Mouse (Mus musculus) C2C12 (cell line): ENCODE data around the gene Trrap. TPM values are rescaled to one million over a fixed set of nuclear protein-coding genes. Genes with fewer than 3 reads are reported as not detected.

ENCODE experiments used
- H3K27me3 ChIP-seq: one replicate; pipeline ENCODE4 v1.6.1; 2011; ENCODE audit not compliant: control insufficient read depth, insufficient read depth, insufficient read length
- H3K36me3 ChIP-seq: one replicate; pipeline ENCODE4 v1.6.1; 2011; ENCODE audit not compliant: control insufficient read depth, insufficient read depth
- H3K4me3 ChIP-seq: one replicate; pipeline ENCODE4 v1.5.1; 2011; ENCODE audit warnings: mild to moderate bottlenecking, control low read depth; ENCODE audit not compliant: poor library complexity, insufficient read depth, severe bottlenecking
- H3K79me2 ChIP-seq: one replicate; pipeline ENCODE4 v1.6.1; 2011; ENCODE audit not compliant: control insufficient read depth, insufficient read depth
- H3K79me3 ChIP-seq: one replicate; pipeline ENCODE4 v1.6.1; 2011; ENCODE audit warnings: low read depth, control low read depth
- H3ac ChIP-seq: one replicate; pipeline ENCODE3; 2011; ENCODE audit warnings: low read depth; ENCODE audit not compliant: control insufficient read depth, insufficient read length
- CEBPB ChIP-seq: IDR thresholded peaks from one replicate; pipeline ENCODE4 v1.6.1; 2011; ENCODE audit warnings: low read depth, mild to moderate bottlenecking, control low read depth, moderate library complexity
- CTCF ChIP-seq: IDR thresholded peaks from one replicate; pipeline ENCODE4 v1.5.1; 2011; ENCODE audit not compliant: control insufficient read depth, insufficient read depth, insufficient read length
- FOSL1 ChIP-seq: IDR thresholded peaks from one replicate; pipeline ENCODE4 v1.8.0; 2011; ENCODE audit warnings: mild to moderate bottlenecking, low read length; ENCODE audit not compliant: poor library complexity, insufficient read depth, severe bottlenecking
- MAX ChIP-seq: IDR thresholded peaks from one replicate; pipeline ENCODE4 v1.6.1; 2011; ENCODE audit warnings: mild to moderate bottlenecking, control low read depth
- MYOD1 ChIP-seq: IDR thresholded peaks from one replicate; pipeline ENCODE4 v1.6.1; 2011; ENCODE audit warnings: low read depth; ENCODE audit not compliant: control insufficient read depth, insufficient read length
- MYOG ChIP-seq: IDR thresholded peaks from one replicate; pipeline ENCODE4 v1.6.1; 2011; ENCODE audit not compliant: control insufficient read depth, insufficient read length; ENCODE audit errors: extremely low read depth
- USF1 ChIP-seq: IDR thresholded peaks from one replicate; pipeline ENCODE4 v1.6.1; 2011; ENCODE audit warnings: low read depth, mild to moderate bottlenecking, control low read depth, moderate library complexity
- polyA plus RNA-seq: library from polyadenylated mRNA; unstranded; fragments of >200 nt; fragmentation: generic; extraction: Trizol; gene quantifications from one replicate; pipeline ENCODE4 v1.2.1, GENCODE M21; 2012; ENCODE audit warnings: missing spikeins

Trrap gene
- polyA plus RNA-seq, 1 experiment = 42.0 TPM

GRCm38 (mm10) chr5:144859284-144859683 lies 91.8 kb downstream of the Trrap start:
- peaks cover 54% of the 10 kb centered on the region for H3K36me3 ChIP-seq

GRCm38 (mm10) chr5:144860913-144861312 lies 93.4 kb downstream of the Trrap start:
- TF ChIP-seq MYOD1 (no peak), MYOG (no peak), CEBPB (no peak), CTCF (no peak), USF1 (no peak), FOSL1 (no peak), MAX (no peak)
- Histone ChIP-seq H3ac (no peak overlapping the region), H3K27me3 (no peaks in the 10 kb centered on the region), H3K79me3 (no peaks in the 10 kb centered on the region), H3K36me3 (peaks cover 41% of the 10 kb centered on the region), H3K4me3 (no peak overlapping the region), H3K79me2 (no peaks in the 10 kb centered on the region)

More at GRCm38 (mm10) chr5:144859284-144859683, 91.8 kb downstream of the Trrap start:
- Histone ChIP-seq H3K79me3 (no peaks in the 10 kb centered on the region), H3K27me3 (no peaks in the 10 kb centered on the region), H3ac (no peak overlapping the region), H3K79me2 (no peaks in the 10 kb centered on the region), H3K4me3 (no peak overlapping the region)
- TF ChIP-seq MYOG = no peak
- no peak for TF ChIP-seq MAX
- TF ChIP-seq MYOD1 = no peak
- no peak for TF ChIP-seq CTCF
- no peak for TF ChIP-seq USF1
- no peak for TF ChIP-seq FOSL1
- no peak for TF ChIP-seq CEBPB

- H3K79me2 ChIP-seq = no peaks in the 10 kb centered on the region
These were observed 99.4 kb downstream of the Trrap start for GRCm38 (mm10) chr5:144866923-144867322.

DNA sequence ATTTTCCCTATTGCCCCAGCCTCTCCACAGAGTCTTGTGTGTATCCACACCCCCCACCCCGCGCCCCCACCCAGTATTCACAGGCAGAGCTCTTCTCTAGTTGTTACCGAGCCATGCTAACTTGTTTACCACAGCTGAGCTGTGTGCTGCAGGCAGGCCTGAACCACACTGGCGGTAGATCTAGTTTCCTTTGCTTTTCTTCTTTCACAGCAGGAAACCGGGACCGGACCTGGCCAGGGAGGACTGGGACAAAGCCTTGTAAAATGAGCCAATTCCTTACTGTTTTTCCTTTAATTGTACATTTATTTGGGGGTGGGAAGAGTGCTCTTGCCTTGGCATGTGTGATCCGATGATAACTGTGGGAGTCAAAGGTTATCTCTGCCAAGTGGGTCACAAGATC lies 101.9 kb downstream of the Trrap start:
- Histone ChIP-seq H3K79me2 (no peaks in the 10 kb centered on the region), H3K36me3 (no peaks in the 10 kb centered on the region), H3K79me3 (no peaks in the 10 kb centered on the region), H3ac (no peak overlapping the region), H3K27me3 (no peaks in the 10 kb centered on the region), H3K4me3 (no peak overlapping the region)
- no peak for TF ChIP-seq USF1
- no peak for TF ChIP-seq MYOD1
- TF ChIP-seq MAX = no peak
- TF ChIP-seq MYOG = no peak
- TF ChIP-seq FOSL1 = no peak

More at GRCm38 (mm10) chr5:144866923-144867322, 99.4 kb downstream of the Trrap start:
- H3K79me3 ChIP-seq = no peaks in the 10 kb centered on the region
- no peaks in the 10 kb centered on the region for H3K27me3 ChIP-seq
- H3K4me3 ChIP-seq = no peak overlapping the region
- TF ChIP-seq MYOG (no peak), MAX (no peak), MYOD1 (no peak), CEBPB (no peak), FOSL1 (no peak), USF1 (no peak), CTCF (no peak)
- no peak overlapping the region for H3ac ChIP-seq
- no peaks in the 10 kb centered on the region for H3K36me3 ChIP-seq

GRCm38 (mm10) chr5:144870782-144871181 lies 103.2 kb downstream of the Trrap start:
- no peak for TF ChIP-seq CEBPB
- no peak for TF ChIP-seq FOSL1
- Histone ChIP-seq H3K79me3 (no peaks in the 10 kb centered on the region), H3K4me3 (no peak overlapping the region), H3K36me3 (no peaks in the 10 kb centered on the region), H3K27me3 (no peaks in the 10 kb centered on the region), H3ac (no peak overlapping the region), H3K79me2 (no peaks in the 10 kb centered on the region)

- TF ChIP-seq MYOD1 = no peak
- TF ChIP-seq MAX = no peak
- no peak for TF ChIP-seq CEBPB
- no peak for TF ChIP-seq MYOG
- TF ChIP-seq USF1 = no peak
- no peak for TF ChIP-seq FOSL1
- no peak for TF ChIP-seq CTCF
These were observed 104.2 kb downstream of the Trrap start for GRCm38 (mm10) chr5:144871775-144872174.

More at GRCm38 (mm10) chr5:144871775-144872174, 104.2 kb downstream of the Trrap start:
- Histone ChIP-seq H3K4me3 (no peak overlapping the region), H3K36me3 (no peaks in the 10 kb centered on the region), H3K79me2 (no peaks in the 10 kb centered on the region), H3ac (no peak overlapping the region), H3K27me3 (no peaks in the 10 kb centered on the region), H3K79me3 (no peaks in the 10 kb centered on the region)
